Mouse (Mus musculus): Measurements from ENCODE around the gene Slc39a5. TPM values are rescaled to one million over a fixed set of nuclear protein-coding genes. Genes with fewer than 3 reads are reported as not detected.
A peak's percentile ranks its signal among the peaks of the same experiment; 100 is the strongest.

The Slc39a5 gene
- 0.78 TPM in 1 of 2 replicates, not detected in the other for total RNA-seq (2021)
- long read RNA-seq, experiment 1: 0 reads
- long read RNA-seq, experiment 2: 0 reads

GRCm38 (mm10) chr10:128401056-128401455 lies at the start of gene Slc39a5:
Gene Slc39a5, minus strand, starts transcription at chr10:128401229.
- DNase-seq: no peak

- DNase-seq: no peak
Measured at GRCm38 (mm10) chr10:128445407-128445806, 44.4 kb upstream of the Slc39a5 start.

- no peak for DNase-seq
Measured at GRCm38 (mm10) chr10:128444354-128444753, 43.3 kb upstream of the Slc39a5 start.

GRCm38 (mm10) chr10:128442718-128443117 lies 41.7 kb upstream of the Slc39a5 start:
- DNase-seq: no peak

GRCm38 (mm10) chr10:128441324-128442119 lies 40.5 kb upstream of the Slc39a5 start:
- DNase-seq: no peak

- DNase-seq: peak; percentile 70
Measured at GRCm38 (mm10) chr10:128440407-128440806, 39.4 kb upstream of the Slc39a5 start.

- DNase-seq: peak; percentile 42
Measured at GRCm38 (mm10) chr10:128438675-128439279, 37.7 kb upstream of the Slc39a5 start.

- DNase-seq: no peak
Measured at GRCm38 (mm10) chr10:128436376-128436775, 35.3 kb upstream of the Slc39a5 start.

GRCm38 (mm10) chr10:128435873-128436272 lies 34.8 kb upstream of the Slc39a5 start:
- no peak for DNase-seq

- peak; percentile 88 for DNase-seq
Measured at GRCm38 (mm10) chr10:128435186-128435823, 34.3 kb upstream of the Slc39a5 start.

- no peak for DNase-seq
Measured at GRCm38 (mm10) chr10:128434681-128435080, 33.7 kb upstream of the Slc39a5 start.

- DNase-seq: no peak
Measured at GRCm38 (mm10) chr10:128433417-128433816, 32.4 kb upstream of the Slc39a5 start.

- DNase-seq: no peak
Measured at GRCm38 (mm10) chr10:128429454-128429853, 28.4 kb upstream of the Slc39a5 start.

GRCm38 (mm10) chr10:128429052-128429451 lies 28.0 kb upstream of the Slc39a5 start:
- no peak for DNase-seq

- no peak for DNase-seq
Measured at GRCm38 (mm10) chr10:128425260-128425659, 24.2 kb upstream of the Slc39a5 start.

- DNase-seq: peak; percentile 25
Measured at GRCm38 (mm10) chr10:128424604-128425003, 23.6 kb upstream of the Slc39a5 start.

GRCm38 (mm10) chr10:128422426-128422825 lies 21.4 kb upstream of the Slc39a5 start:
- no peak for DNase-seq

GRCm38 (mm10) chr10:128414848-128415247 lies 13.8 kb upstream of the Slc39a5 start:
- no peak for DNase-seq

GRCm38 (mm10) chr10:128413076-128413475 lies 12.0 kb upstream of the Slc39a5 start:
- no peak for DNase-seq

GRCm38 (mm10) chr10:128412558-128412957 lies 11.5 kb upstream of the Slc39a5 start:
- DNase-seq: no peak

GRCm38 (mm10) chr10:128412055-128412381 lies 11.0 kb upstream of the Slc39a5 start:
- DNase-seq: peak; percentile 71

GRCm38 (mm10) chr10:128411211-128412054 lies 10.4 kb upstream of the Slc39a5 start, which contains the start of the genes Nabp2 and Rnf41:
Gene Nabp2, minus strand, starts transcription at chr10:128411492.
Gene Rnf41, plus strand, starts transcription at chr10:128411657.
- DNase-seq: peak; percentile 98
